Mouse (Mus musculus) heart, embryonic 14.5 days (tissue): ENCODE results near the gene Rgs14. TPM values are rescaled to one million over a fixed set of nuclear protein-coding genes. Genes with fewer than 3 reads are reported as not detected.

ENCODE experiments used
- ATAC-seq: fragments of 200-750 bp; cut with Nextera tagmentation; 2 replicates; pipeline ENCODE4 v1.8.0; 2017; ENCODE audit warnings: low read depth, moderate TSS enrichment; ENCODE audit not compliant: insufficient number of reproducible peaks, insufficient read depth, low FRiP score
- H3K27ac ChIP-seq, 2 experiments: fragments of 200-500 bp in 1 of 2; fragments of 300-500 bp in 1 of 2; sonication (generic) in 1 of 2; replicated peaks in 1 of 2; 2 replicates each; pipeline ENCODE4 v1.5.1; 2012 to 2014; ENCODE audit warnings: low read depth in 2 of 2, low read length in 2 of 2, control low read depth in 1 of 2, mild to moderate bottlenecking in 1 of 2, mixed read lengths in 1 of 2; ENCODE audit not compliant: control insufficient read depth in 1 of 2, insufficient read depth in 1 of 2
- H3K27me3 ChIP-seq: fragments of 300-500 bp; sonication (generic); 2 replicates; pipeline ENCODE4 v1.6.1; 2014; ENCODE audit warnings: mild to moderate bottlenecking, low read length, control low read depth; ENCODE audit not compliant: control insufficient read depth, insufficient read depth
- H3K36me3 ChIP-seq: fragments of 300-500 bp; sonication (generic); 2 replicates; pipeline ENCODE4 v1.6.1; 2014; ENCODE audit warnings: mild to moderate bottlenecking, control low read depth, low read length, mixed read lengths; ENCODE audit not compliant: control insufficient read depth, insufficient read depth
- H3K4me1 ChIP-seq, 2 experiments: fragments of 200-500 bp in 1 of 2; fragments of 300-500 bp in 1 of 2; sonication (generic) in 1 of 2; 2 replicates each; pipeline ENCODE4 v1.6.1; 2012 to 2014; ENCODE audit warnings: low read length in 2 of 2, control low read depth in 1 of 2, mixed read lengths in 1 of 2; ENCODE audit not compliant: control insufficient read depth in 2 of 2, insufficient read depth in 2 of 2
- H3K4me2 ChIP-seq: fragments of 300-500 bp; sonication (generic); 2 replicates; pipeline ENCODE4 v1.6.1; 2014; ENCODE audit warnings: mild to moderate bottlenecking, low read length
- H3K4me3 ChIP-seq, 2 experiments: fragments of 200-500 bp in 1 of 2; fragments of 300-500 bp in 1 of 2; sonication (generic) in 1 of 2; 2 replicates each; pipeline ENCODE4 v1.5.1; 2012 to 2014; ENCODE audit warnings: low read length in 2 of 2, mild to moderate bottlenecking in 2 of 2, control low read depth in 1 of 2, low read depth in 1 of 2, moderate library complexity in 1 of 2; ENCODE audit not compliant: control insufficient read depth in 1 of 2, insufficient read depth in 1 of 2
- H3K9ac ChIP-seq: fragments of 300-500 bp; sonication (generic); 2 replicates; pipeline ENCODE4 v1.6.1; 2014; ENCODE audit warnings: mild to moderate bottlenecking, low read length
- H3K9me3 ChIP-seq: fragments of 300-500 bp; sonication (generic); 2 replicates; pipeline ENCODE4 v1.6.1; 2016; ENCODE audit warnings: low read length, control low read depth; ENCODE audit not compliant: control insufficient read depth
- WGBS: fragments of 180-500 bp; shearing (Covaris S2); extraction: QIAGEN DNeasy Blood & Tissue Kit; methylation state at CpG from one replicate; pipeline ENCODE4 v1.1.7; 2014; 5-methylcytosine and 5-hydroxymethylcytosine counted together
- polyA plus RNA-seq: library from polyadenylated mRNA; unstranded; fragments of >200 nt; fragmentation: Nextera tagmentation; extraction: Ambion mirVana; gene quantifications from 2 replicates; pipeline ENCODE4 v1.2.1, GENCODE M21; 2014

The Rgs14 gene
- polyA plus RNA-seq, result 0.45 and 0.50 TPM in 2 replicates

- Histone ChIP-seq H3K4me1 (peaks cover 0 to 3% of the 10 kb centered on the region in 2 experiments; a peak in 1 of 4 replicates), H3K4me3 (no peak within 1 kb of the TSS), H3K27ac (no peak within 1 kb of the TSS), H3K9ac (no peak within 1 kb of the TSS), H3K27me3 (peaks cover 30% of the 10 kb centered on the region), H3K9me3 (no peaks in the 10 kb centered on the region), H3K4me2 (no peak within 1 kb of the TSS), H3K36me3 (no peaks in the 10 kb centered on the region)
- no peak for ATAC-seq
- 51% methylated on average over 13 of the region's 13 CpGs for WGBS
Measured at GRCm38 (mm10) chr13:55369531-55370114, at the start of gene Rgs14. Rgs14 (plus strand) TSS chr13:55369732.

DNA sequence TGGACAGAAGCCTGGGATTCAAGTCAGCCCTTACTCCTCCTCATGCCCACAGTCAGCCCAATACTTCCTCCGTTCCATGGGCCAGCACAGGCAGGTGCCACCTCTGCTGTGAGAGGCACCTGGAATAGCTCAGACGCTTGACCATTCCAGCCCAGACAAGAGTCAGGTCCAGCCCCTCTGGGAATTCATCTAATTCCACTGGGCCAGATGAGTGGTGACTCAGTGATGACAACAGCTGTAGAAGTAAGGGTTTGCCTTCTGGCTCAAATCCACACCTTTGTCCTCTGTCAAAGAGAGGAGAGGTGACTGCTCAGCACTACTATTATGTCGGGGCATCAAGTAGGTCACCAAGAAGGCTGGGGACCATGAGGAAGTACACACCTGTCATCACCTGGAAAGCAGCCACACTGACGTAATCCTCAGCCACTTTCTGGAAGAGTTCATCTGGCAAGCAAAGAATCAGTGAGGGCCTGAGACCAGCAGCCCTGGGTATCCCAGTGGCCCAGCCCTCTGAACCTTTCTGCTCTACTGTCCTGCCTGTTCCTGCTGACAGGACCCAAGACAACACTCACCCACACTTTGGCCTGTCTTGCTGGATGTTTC is 49.5 kb upstream of the Rgs14 start, which contains the start of gene Prelid1:
Prelid1 (plus strand) TSS at position 570 of the 603 bp plus-strand sequence.
- Histone ChIP-seq H3K36me3 (peaks cover 75% of the 10 kb centered on the region), H3K27ac (peak within 1 kb of the TSS in 1 of 2 experiments; percentile 83; a peak in 3 of 4 replicates), H3K9me3 (no peaks in the 10 kb centered on the region)

DNA sequence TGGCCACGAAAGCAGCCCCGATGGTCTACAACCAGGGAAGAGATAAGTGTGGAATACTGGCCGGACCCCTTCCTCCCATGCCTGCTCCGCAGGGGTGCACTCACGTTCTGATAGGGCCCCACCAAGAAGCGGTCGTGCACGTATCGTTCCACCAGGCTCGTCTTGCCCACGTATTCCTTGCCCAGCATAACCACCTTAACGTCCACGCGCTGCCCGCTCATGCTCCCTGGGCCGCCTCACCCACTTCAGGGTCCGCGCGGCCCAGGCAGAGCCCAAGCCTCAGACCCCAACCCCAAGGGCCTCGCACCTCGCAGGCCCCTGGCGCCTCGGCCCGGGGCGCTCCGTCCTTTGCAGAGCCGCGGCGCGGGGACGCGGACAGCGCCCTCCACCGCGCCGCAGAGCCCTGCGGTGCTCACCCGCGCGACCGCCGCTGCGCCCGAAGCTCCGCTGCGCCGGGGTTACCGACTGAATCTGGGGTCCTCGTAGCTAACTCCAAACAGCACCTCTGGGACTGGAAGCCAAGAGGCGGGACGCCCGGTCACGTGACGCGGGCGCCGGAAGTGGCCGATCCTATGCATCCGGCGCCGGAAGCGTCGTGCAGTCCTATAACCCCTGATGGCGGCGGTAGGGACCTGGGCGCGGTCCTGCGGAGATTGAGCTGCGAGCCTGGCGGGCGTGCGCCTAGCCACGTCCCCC is 48.0 kb upstream of the Rgs14 start, which contains the start of gene Rab24:
Rab24 (minus strand) TSS at position 513 of the 696 bp plus-strand sequence.
- under 1% methylated on average over 73 of the region's 73 CpGs for WGBS
- H3K9me3 ChIP-seq, result no peaks in the 10 kb centered on the region
- peak within 1 kb of the TSS; percentile 95 for H3K4me2 ChIP-seq
- H3K9ac ChIP-seq, result peak within 1 kb of the TSS; percentile 95
- peak; percentile 84 for ATAC-seq
- H3K27ac ChIP-seq, result peak within 1 kb of the TSS; percentile 60 to 83
- H3K4me3 ChIP-seq, result peak within 1 kb of the TSS; percentile 84 to 91
- no peaks in the 10 kb centered on the region for H3K27me3 ChIP-seq
- peaks cover 76% of the 10 kb centered on the region for H3K36me3 ChIP-seq
- H3K4me1 ChIP-seq, result peaks cover 12 to 31% of the 10 kb centered on the region in 2 experiments

More for the DNA sequence above, 49.5 kb upstream of the Rgs14 start, which contains the start of gene Prelid1:
- Histone ChIP-seq H3K4me2 (peak within 1 kb of the TSS; percentile 95), H3K27me3 (no peaks in the 10 kb centered on the region), H3K4me1 (peaks cover 12 to 31% of the 10 kb centered on the region in 2 experiments), H3K4me3 (peak within 1 kb of the TSS; percentile 84 to 91), H3K9ac (peak within 1 kb of the TSS; percentile 95)
- WGBS, result 42% methylated on average over 4 of the region's 4 CpGs
- ATAC-seq, result no peak

DNA sequence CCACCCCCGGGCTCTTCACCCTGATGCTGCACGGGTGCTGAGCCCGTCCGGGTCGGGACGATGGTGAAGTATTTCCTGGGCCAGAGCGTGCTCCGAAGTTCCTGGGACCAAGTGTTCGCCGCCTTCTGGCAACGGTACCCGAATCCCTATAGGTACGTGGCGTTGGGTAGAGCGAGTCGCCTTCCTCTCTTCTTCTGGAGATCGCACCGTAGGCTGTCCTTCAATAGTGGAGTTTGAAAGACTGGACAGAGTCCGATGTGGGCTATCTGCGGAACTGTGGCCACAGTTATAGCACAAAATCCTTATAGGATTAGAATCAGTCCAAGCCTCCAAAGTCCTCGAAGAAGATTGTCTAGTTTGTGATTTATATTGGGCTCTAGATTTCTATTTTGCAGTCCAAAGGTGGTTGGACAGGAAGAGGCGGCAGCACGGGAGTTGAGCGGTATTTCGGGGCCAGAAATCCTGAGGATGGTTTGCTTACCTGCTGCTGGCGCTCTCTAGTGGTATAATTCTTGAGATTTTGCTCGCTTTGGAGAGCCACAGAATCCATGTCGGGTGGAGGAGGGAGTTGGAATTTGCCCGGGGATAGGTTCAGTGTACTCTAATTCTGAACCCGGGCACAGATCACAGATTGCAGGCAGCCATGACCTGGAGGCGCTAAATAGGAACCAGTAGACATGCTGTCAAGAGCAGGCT is 47.3 kb upstream of the Rgs14 start:
- peaks cover 69% of the 10 kb centered on the region for H3K36me3 ChIP-seq
- no peak for ATAC-seq
- H3K9me3 ChIP-seq, result no peaks in the 10 kb centered on the region
- peak overlapping the region; percentile 60 to 83 for H3K27ac ChIP-seq
- peak overlapping the region; percentile 95 for H3K9ac ChIP-seq
- under 1% methylated on average over 31 of the region's 31 CpGs for WGBS
- H3K4me1 ChIP-seq, result peaks cover 12 to 33% of the 10 kb centered on the region in 2 experiments
- peak overlapping the region; percentile 84 to 91 for H3K4me3 ChIP-seq
- H3K4me2 ChIP-seq, result peak overlapping the region; percentile 95
- H3K27me3 ChIP-seq, result no peaks in the 10 kb centered on the region

DNA sequence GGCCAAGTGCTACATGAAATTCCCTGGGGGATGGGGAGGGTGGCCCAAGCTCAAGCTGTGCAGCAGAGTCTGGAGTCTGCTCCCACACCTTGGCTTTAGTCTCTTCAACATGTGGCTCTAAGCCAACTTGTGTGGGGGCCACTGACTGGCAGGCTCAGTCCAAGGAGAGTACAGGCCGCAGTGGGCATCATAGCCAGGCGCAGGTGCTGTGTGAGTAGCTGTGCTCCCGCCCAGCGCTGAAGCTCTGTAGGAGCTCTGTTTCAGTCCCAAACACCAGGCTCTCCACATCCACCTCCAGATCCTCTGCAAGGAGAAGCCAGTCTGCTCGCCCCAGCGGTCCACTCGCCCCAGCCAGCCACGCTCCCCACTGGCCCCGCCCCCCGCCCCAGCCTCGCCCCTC is 43.9 kb upstream of the Rgs14 start:
- no peak for ATAC-seq
- H3K9me3 ChIP-seq, result no peaks in the 10 kb centered on the region
- H3K9ac ChIP-seq, result no peak overlapping the region
- H3K27ac ChIP-seq, result no peak overlapping the region
- peaks cover 26 to 48% of the 10 kb centered on the region in 2 experiments for H3K4me1 ChIP-seq
- H3K4me3 ChIP-seq, result no peak overlapping the region
- peaks cover 37% of the 10 kb centered on the region for H3K36me3 ChIP-seq
- WGBS, result 80% methylated on average over 11 of the region's 11 CpGs
- H3K4me2 ChIP-seq, result no peak overlapping the region
- H3K27me3 ChIP-seq, result no peaks in the 10 kb centered on the region

DNA sequence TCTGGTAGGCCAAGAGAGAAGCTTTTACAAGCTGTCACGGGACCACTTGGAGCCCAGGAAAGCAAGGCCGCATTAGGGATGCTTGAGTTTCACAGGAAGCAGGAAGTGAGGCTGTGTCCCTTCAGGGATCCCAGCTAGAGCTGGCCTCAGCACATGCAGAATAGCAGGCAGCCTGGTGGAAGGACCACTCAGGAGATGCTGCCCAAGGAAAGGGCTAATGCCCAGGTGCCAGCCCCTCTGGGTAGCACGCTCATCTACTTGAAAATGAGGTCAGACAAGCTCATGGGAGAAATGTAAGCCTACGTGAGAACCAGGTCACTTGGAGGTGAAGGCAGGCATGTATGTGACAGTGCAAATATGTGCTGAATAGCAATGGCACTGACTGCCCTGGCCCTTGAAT is 42.4 kb upstream of the Rgs14 start:
- peaks cover 37% of the 10 kb centered on the region for H3K36me3 ChIP-seq
- H3K4me3 ChIP-seq, result no peak overlapping the region
- no peak overlapping the region for H3K4me2 ChIP-seq
- H3K9ac ChIP-seq, result no peak overlapping the region
- WGBS, result 34% methylated on average over 4 of the region's 4 CpGs
- H3K9me3 ChIP-seq, result no peaks in the 10 kb centered on the region
- H3K27me3 ChIP-seq, result no peaks in the 10 kb centered on the region
- ATAC-seq, result no peak
- H3K27ac ChIP-seq, result peak overlapping the region; percentile 4 to 28; a peak in 1 of 4 replicates
- H3K4me1 ChIP-seq, result peaks cover 27 to 48% of the 10 kb centered on the region in 2 experiments; a peak in 3 of 4 replicates

- Histone ChIP-seq H3K27me3 (no peaks in the 10 kb centered on the region), H3K4me2 (peak overlapping the region; percentile 79; the same call in 1 of the 2 replicates), H3K4me1 (peaks cover 25 to 46% of the 10 kb centered on the region in 2 experiments; a peak in 3 of 4 replicates), H3K36me3 (peaks cover 37% of the 10 kb centered on the region), H3K27ac (peak overlapping the region; percentile 4 to 28; a peak in 1 of 4 replicates), H3K9ac (no peak overlapping the region; the same call in 1 of the 2 replicates), H3K9me3 (no peaks in the 10 kb centered on the region), H3K4me3 (no peak overlapping the region)
- peak; percentile 28; the same call in 1 of the 2 replicates for ATAC-seq
- WGBS, result 10% methylated on average over 4 of the region's 8 CpGs
Measured at GRCm38 (mm10) chr13:55327633-55328032, 41.9 kb upstream of the Rgs14 start.
